Mouse (Mus musculus) midbrain, embryonic 10.5 days (tissue): ENCODE measurements around the gene Olfr215. TPM values are rescaled to one million over a fixed set of nuclear protein-coding genes. Genes with fewer than 3 reads are reported as not detected.
"Not testable (repeated sequence)": the region's sequence is repeated elsewhere in the genome, so short reads cannot be mapped to it uniquely, and the experiment has no call there.

Experiments used
- DNase-seq: peaks from one replicate; pipeline ENCODE4 v3.0.0-alpha.2; 2017; ENCODE audit warnings: low spot score
- H3K27ac ChIP-seq: fragments of 300-500 bp; sonication (generic); replicated peaks from 2 replicates; pipeline ENCODE4 v1.5.1; 2016; ENCODE audit warnings: mild to moderate bottlenecking
- H3K27me3 ChIP-seq: fragments of 300-500 bp; sonication (generic); 2 replicates; pipeline ENCODE4 v1.6.1; 2016; ENCODE audit warnings: low read depth, mild to moderate bottlenecking; ENCODE audit not compliant: poor library complexity, severe bottlenecking
- H3K36me3 ChIP-seq: fragments of 300-500 bp; sonication (generic); 2 replicates; pipeline ENCODE4 v1.6.1; 2016; ENCODE audit warnings: mild to moderate bottlenecking, moderate library complexity
- H3K4me1 ChIP-seq: fragments of 300-500 bp; sonication (generic); 2 replicates; pipeline ENCODE4 v1.6.1; 2016
- H3K4me3 ChIP-seq: fragments of 300-500 bp; sonication (generic); 2 replicates; pipeline ENCODE4 v1.5.1; 2016; ENCODE audit warnings: mild to moderate bottlenecking, moderate library complexity
- H3K9me3 ChIP-seq: fragments of 300-500 bp; sonication (generic); replicated peaks from 2 replicates; pipeline ENCODE4 v1.6.1; 2016; ENCODE audit warnings: mild to moderate bottlenecking
- WGBS: fragments of 180-500 bp; shearing (Covaris S2); methylation state at CpG from one replicate; pipeline ENCODE4 v1.1.7; 2016; 5-methylcytosine and 5-hydroxymethylcytosine counted together
- polyA plus RNA-seq: library from polyadenylated mRNA; unstranded; fragments of >200 nt; fragmentation: Nextera tagmentation; extraction: Ambion mirVana; gene quantifications from 2 replicates; pipeline ENCODE4 v1.2.1, GENCODE M21; 2016

Gene Olfr215
- polyA plus RNA-seq, result not detected in 2 replicates

DNA sequence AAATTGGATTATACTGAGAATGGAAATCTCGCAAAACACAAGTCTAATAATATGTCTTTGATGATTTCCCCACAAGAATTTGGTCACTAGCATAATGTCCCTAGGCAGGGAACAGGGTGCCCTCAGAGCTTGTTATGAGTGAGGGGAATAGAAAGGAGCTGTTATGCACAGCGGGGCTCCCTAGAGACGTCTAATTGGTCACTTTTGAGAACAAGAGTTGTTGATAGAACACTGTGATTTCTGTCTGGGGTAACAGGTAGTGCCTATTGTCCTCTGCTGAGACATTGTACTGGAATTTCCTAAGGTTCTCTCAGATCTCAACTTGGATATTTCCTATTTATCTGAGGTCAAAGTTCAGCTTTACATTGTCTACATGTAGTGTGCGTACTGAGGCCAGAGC lies at the start of gene Olfr215:
Gene Olfr215, minus strand, starts transcription at position 101 of the 400 bp plus-strand sequence.
- Histone ChIP-seq H3K27me3 (no peaks in the 10 kb centered on the region), H3K36me3 (no peaks in the 10 kb centered on the region), H3K9me3 (no peaks in the 10 kb centered on the region), H3K4me3 (no peak within 1 kb of the TSS), H3K27ac (no peak within 1 kb of the TSS), H3K4me1 (peaks cover 4% of the 10 kb centered on the region; the same call in 1 of the 2 replicates)
- no peak for DNase-seq
- WGBS, result 76% methylated on average over 4 of the region's 4 CpGs

DNA sequence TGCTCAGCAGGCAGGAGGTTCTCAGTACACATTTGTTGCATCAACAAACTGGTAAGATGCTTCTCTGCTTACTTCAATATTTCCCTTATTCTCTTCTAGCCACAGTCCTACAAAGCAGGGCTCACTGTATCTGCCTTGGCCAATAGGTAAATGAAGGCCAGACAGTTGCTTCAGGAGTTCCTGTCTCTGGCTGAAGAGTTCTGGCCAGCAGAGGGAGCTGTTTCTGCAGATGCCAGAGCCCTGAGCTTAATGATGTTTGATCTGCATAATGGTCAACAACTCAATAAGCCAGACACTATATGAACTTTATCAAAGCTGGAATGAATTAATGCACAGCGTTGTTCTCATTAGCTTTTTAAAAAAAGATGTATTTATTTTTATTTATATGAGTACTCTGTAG lies 48.1 kb upstream of the Olfr215 start:
- peak; percentile 54 for DNase-seq
- Histone ChIP-seq H3K36me3 (peaks cover 27% of the 10 kb centered on the region), H3K9me3 (no peaks in the 10 kb centered on the region), H3K27ac (no peak overlapping the region), H3K4me1 (peaks cover 20% of the 10 kb centered on the region), H3K27me3 (no peaks in the 10 kb centered on the region), H3K4me3 (no peak overlapping the region)
- WGBS, result 53% methylated on average over 1 of the region's 1 CpGs

DNA sequence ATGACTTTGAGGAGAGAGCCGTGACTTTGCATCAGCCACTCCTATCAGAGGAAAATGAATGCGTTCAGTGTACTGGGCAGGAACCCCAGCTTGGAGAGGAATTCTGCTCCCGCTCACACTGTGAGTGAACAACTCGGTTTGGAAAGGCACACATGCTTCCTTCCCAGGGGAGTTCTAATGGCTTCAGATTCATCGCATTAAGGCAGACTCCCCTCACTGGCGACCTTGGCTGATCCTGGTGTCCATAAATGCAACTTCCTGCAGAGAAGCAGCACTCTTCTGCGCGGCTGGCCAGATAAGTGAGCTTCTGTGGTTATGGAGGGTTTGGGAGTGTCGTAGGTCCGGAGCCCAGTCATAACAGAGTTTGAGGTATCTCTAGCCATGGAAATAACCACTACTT lies 45.8 kb upstream of the Olfr215 start:
- no peak for DNase-seq
- 90% methylated on average over 10 of the region's 10 CpGs for WGBS
- H3K27ac ChIP-seq, result peak overlapping the region; percentile 7; the same call in 1 of the 2 replicates

DNA sequence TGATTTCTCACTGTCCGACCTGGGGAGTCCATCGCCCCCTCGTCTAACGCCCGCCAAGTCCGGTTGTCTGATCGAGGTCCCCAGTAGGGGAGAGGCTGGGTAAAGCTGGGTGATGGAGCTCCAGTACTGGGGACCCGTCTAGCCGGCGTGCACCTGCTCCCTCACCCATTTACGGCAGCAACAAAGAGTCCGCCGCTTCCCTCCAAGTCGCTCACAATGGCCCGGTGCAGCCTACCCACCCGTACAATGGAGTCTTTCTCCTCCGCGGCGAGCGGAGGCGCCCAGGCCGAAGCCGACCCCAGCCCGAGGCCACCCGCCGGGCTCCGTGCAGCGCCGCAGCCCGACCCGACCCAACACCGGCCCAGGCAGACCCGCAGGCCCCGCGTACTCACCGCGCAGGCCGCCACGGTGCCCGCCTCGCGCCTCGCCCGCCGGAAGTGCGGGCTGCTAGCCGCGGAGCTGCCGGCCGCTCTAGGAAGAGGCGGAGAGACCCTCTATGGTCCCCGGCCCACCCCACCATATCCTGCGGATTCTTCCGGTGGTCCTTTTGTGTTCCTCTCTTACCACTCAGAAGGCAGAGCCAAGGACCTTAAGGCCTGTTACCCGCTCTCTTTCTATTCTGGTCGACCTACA lies 44.7 kb upstream of the Olfr215 start, which contains the start of gene Zfp422:
Gene Zfp422, minus strand, starts transcription at position 461 of the 633 bp plus-strand sequence.
- 2% methylated on average over 56 of the region's 56 CpGs for WGBS
- peaks cover 31% of the 10 kb centered on the region for H3K36me3 ChIP-seq

More for the DNA sequence above, 45.8 kb upstream of the Olfr215 start:
- peaks cover 23% of the 10 kb centered on the region for H3K4me1 ChIP-seq
- no peaks in the 10 kb centered on the region for H3K9me3 ChIP-seq
- H3K36me3 ChIP-seq, result peaks cover 33% of the 10 kb centered on the region
- peak overlapping the region; percentile 91; the same call in 1 of the 2 replicates for H3K4me3 ChIP-seq
- no peaks in the 10 kb centered on the region for H3K27me3 ChIP-seq

DNA sequence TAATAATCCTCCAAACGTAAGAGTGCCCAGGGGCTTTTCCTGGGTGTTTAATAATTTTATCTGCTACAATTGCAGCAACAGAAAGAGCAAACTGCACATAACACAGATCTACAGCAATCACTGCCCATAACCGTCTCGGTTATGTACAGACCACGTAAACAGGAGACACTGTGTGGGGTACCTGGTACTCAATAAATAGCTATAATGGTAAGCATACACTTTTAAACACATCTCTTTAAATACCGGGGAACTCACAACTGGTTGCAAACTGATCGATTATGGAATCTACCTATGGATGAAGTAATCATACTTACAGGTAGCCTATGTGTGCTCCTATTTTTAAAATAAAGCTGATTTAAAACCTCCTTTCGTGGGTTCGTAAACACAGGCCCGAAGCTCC lies 44.1 kb upstream of the Olfr215 start:
- Histone ChIP-seq H3K9me3 (no peaks in the 10 kb centered on the region), H3K27ac (peak overlapping the region; percentile 100), H3K4me1 (peaks cover 23% of the 10 kb centered on the region), H3K27me3 (no peaks in the 10 kb centered on the region), H3K36me3 (peaks cover 31% of the 10 kb centered on the region), H3K4me3 (peak overlapping the region; percentile 91)
- WGBS, result 30% methylated on average over 9 of the region's 9 CpGs
- DNase-seq, result no peak

More for the DNA sequence above, 44.7 kb upstream of the Olfr215 start, which contains the start of gene Zfp422:
- H3K4me1 ChIP-seq, result peaks cover 23% of the 10 kb centered on the region
- H3K27ac ChIP-seq, result peak within 1 kb of the TSS; percentile 100
- no peaks in the 10 kb centered on the region for H3K9me3 ChIP-seq
- peak; percentile 87 for DNase-seq
- H3K4me3 ChIP-seq, result peak within 1 kb of the TSS; percentile 91
- H3K27me3 ChIP-seq, result no peaks in the 10 kb centered on the region

DNA sequence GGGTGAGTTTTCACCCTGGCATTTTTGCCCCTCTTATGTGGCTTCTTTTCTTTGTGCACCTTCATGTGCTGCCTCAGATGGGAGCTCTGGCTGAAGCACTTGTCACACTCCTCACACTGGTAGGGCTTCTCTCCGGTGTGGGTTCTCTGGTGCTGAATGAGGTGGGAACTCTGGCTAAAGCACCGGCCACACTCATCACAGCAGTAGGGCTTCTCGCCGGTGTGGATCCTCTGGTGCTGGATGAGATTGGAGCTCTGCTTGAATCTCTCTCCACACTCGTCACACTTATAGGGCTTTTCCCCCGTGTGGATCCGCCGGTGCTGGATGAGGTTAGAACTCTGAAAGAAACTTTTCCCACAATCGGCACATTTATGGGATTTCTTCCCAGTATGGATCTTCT lies 42.4 kb upstream of the Olfr215 start:
- not testable (repeated sequence) for H3K4me3 ChIP-seq, H3K27me3 ChIP-seq, H3K9me3 ChIP-seq, H3K27ac ChIP-seq, DNase-seq
- WGBS, result 96% methylated on average over 9 of the region's 9 CpGs
- peaks cover 23% of the 10 kb centered on the region for H3K4me1 ChIP-seq
- H3K36me3 ChIP-seq, result peaks cover 31% of the 10 kb centered on the region

DNA sequence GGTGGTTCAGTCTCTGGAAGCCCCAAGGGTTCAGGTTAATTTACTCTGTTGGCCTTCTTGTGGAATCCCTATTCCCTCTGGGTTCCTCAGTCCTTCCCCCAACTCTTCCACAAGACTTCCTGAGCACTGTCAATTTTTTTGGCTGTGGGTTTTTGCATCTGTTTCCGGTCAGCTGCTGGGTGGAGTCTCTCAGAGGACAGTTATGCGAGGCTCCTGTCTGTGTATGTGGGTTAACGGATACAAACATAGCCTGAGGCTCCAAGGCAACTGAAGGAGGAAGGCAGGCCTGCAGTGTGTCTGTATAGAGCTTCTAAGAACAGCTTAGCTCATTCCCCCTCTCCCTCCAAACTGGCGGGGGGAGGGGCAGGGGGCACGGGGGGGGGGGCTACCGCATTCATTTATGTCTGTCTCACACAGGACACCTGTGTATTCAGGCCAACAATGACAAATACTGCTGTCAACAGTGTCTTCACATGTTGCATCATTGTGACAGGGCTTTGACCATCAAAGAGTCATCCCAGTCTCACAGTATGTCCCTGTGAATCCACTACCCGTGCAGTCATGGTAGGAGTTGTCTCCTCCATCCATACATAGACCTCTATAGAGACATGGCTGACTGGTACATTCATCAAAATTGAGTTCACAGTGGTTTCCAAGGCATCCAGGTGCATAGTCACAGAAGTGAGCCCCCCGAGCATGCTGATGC lies 37.5 kb upstream of the Olfr215 start:
- H3K4me1 ChIP-seq, result peaks cover 4% of the 10 kb centered on the region; the same call in 1 of the 2 replicates
- H3K4me3 ChIP-seq, result no peak overlapping the region
- H3K9me3 ChIP-seq, result no peaks in the 10 kb centered on the region
- DNase-seq, result no peak
- H3K36me3 ChIP-seq, result peaks cover 23% of the 10 kb centered on the region
- H3K27me3 ChIP-seq, result no peaks in the 10 kb centered on the region
- no peak overlapping the region for H3K27ac ChIP-seq
- 70% methylated on average over 8 of the region's 8 CpGs for WGBS

DNA sequence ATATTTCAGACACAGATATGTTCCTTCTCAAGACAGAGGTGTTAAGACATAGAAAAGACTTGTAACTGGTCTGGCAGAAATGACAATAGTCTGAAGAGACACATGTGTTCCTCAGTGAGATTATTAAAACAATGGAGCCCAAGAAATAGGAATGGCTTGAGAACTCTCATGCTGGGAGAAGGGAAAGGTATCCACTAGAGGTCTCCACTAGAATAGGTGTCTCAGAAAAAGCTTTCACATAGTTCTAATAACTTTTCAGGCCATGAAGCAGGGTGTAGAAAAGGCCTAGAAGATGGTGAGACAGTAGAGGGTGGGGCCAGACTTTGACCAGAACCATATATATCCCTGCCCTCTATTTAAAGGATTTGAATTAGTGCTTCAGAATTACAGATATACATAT lies 34.1 kb upstream of the Olfr215 start:
- Histone ChIP-seq H3K9me3 (no peaks in the 10 kb centered on the region), H3K36me3 (no peaks in the 10 kb centered on the region), H3K4me3 (no peak overlapping the region), H3K27ac (no peak overlapping the region), H3K4me1 (no peaks in the 10 kb centered on the region), H3K27me3 (no peaks in the 10 kb centered on the region)
- no peak for DNase-seq

DNA sequence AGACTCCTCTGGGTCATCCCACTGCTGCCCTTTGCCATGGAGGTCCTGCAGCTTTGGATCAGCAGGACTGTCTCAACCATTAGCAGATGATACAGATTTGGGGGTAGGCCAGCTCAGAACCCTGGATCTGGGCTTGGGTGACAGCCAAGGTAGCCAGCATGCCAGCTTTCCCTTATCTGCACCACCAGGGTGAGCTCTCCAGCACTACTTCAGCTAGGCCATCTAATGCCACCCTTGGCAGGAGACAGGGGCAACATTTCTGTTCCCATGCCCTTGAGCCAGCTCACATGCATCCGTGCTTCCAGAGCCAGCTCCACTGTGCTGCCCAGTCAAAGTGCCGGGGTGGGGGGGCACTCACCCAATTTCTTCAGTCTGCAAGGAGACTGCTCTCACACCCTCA lies 31.7 kb upstream of the Olfr215 start:
- Histone ChIP-seq H3K27me3 (no peaks in the 10 kb centered on the region), H3K4me3 (no peak overlapping the region), H3K36me3 (no peaks in the 10 kb centered on the region), H3K9me3 (no peaks in the 10 kb centered on the region), H3K27ac (no peak overlapping the region), H3K4me1 (no peaks in the 10 kb centered on the region)
- no peak for DNase-seq
- 91% methylated on average over 2 of the region's 2 CpGs for WGBS

DNA sequence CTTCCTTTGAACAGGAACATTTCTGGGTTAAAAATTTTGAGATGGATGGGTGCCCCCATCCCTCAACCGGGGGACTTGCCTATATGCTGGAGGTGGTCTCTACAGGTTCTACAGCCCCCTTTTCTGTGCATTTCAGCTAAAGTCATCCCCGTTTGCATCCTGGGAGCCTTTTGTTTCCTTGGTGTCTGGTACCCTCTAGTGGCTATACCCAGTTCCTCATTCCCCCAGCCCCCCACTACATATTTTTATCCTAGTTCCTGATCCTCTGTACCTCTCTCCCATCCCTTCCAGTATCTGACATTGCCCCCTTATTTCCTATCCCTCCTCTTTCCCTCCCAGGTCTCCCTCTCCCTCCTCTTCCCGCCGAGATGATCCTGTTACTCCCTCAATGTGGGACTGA lies 23.2 kb upstream of the Olfr215 start:
- H3K27ac ChIP-seq, result no peak overlapping the region
- WGBS, result 40% methylated on average over 4 of the region's 4 CpGs
- H3K27me3 ChIP-seq, result no peaks in the 10 kb centered on the region
- no peak overlapping the region for H3K4me3 ChIP-seq
- H3K9me3 ChIP-seq, result no peaks in the 10 kb centered on the region
- H3K4me1 ChIP-seq, result no peaks in the 10 kb centered on the region
- DNase-seq, result no peak
- H3K36me3 ChIP-seq, result no peaks in the 10 kb centered on the region

DNA sequence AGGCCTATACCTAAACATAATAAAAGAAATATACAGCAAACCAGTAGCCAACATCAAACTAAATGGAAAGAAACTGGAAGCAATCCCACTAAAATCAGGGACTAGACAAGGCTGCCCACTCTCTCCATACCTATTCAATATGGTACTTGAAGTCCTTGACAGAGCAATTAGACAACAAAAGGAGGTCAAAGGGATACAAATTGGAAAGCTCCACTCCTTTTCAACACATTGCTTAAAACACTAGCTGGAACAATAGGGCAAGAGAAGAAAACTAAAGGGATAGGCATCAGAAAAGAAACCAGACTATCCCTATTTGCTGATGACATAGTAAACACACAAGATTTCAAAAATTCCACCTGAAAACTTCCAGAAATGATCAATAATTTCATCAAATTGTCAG lies 17.0 kb upstream of the Olfr215 start:
- not testable (repeated sequence) for H3K9me3 ChIP-seq, H3K36me3 ChIP-seq, H3K4me1 ChIP-seq, H3K27me3 ChIP-seq, DNase-seq, H3K27ac ChIP-seq, H3K4me3 ChIP-seq

DNA sequence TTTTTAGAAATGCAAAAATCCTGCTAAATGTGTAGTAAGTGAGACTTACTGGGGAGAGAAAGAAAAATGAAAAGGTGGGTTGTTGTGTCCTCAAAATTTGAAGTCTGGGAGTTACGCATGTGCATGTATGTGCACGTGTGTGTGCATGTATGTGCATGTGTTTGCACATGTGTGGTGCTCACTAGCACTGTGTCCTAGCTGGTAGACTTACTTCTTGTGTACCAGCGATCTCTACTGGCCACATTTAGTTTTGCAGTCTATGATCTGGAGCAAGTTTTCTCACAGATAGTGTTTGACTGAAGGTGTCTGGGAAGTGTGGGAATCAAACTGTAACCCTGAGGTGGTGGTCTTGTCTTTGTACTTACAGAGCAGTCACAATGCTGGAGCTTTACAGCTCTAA lies 14.2 kb downstream of the Olfr215 start:
- 25% methylated on average over 3 of the region's 3 CpGs for WGBS
- DNase-seq, result peak; percentile 18
- H3K27me3 ChIP-seq, result no peaks in the 10 kb centered on the region
- no peak overlapping the region for H3K27ac ChIP-seq
- no peak overlapping the region for H3K4me3 ChIP-seq
- H3K4me1 ChIP-seq, result no peaks in the 10 kb centered on the region
- H3K9me3 ChIP-seq, result no peaks in the 10 kb centered on the region
- no peaks in the 10 kb centered on the region for H3K36me3 ChIP-seq

DNA sequence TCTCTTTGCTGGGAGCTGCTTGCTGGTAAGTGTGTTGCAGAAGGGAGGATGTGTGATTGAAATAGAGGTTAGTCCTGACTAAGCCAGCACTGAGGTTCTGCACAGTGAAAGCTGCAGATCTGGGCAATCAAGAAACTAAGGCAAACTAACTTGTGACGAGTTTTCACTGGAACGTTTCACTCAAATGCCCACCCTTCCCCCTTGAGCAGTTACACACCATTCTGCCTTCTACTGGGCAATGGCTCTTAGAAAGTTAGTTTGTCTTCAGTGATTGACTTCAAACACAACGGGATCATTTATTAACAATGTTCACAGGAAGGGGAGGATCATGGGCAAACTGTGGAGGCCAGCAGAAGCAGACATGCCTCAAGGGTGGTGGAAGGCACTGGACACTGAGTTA lies 29.0 kb downstream of the Olfr215 start:
- H3K4me3 ChIP-seq, result no peak overlapping the region
- no peaks in the 10 kb centered on the region for H3K9me3 ChIP-seq
- H3K4me1 ChIP-seq, result no peaks in the 10 kb centered on the region
- H3K36me3 ChIP-seq, result no peaks in the 10 kb centered on the region
- 76% methylated on average over 3 of the region's 3 CpGs for WGBS
- DNase-seq, result no peak
- no peak overlapping the region for H3K27ac ChIP-seq
- no peaks in the 10 kb centered on the region for H3K27me3 ChIP-seq
